Mouse (Mus musculus) v-Abl transformed pro-B cells (cell line): ENCODE results near the gene Mbl1.

ENCODE experiments used
- in situ Hi-C, 2 experiments: fragments of 400-800 bp; cut with MboI; formaldehyde crosslinking; loops; one replicate each; pipeline ENCODE4 v1.15.1; 2025; ENCODE audit not compliant: unreplicated experiment in 2 of 2

Mbl1 gene

DNA sequence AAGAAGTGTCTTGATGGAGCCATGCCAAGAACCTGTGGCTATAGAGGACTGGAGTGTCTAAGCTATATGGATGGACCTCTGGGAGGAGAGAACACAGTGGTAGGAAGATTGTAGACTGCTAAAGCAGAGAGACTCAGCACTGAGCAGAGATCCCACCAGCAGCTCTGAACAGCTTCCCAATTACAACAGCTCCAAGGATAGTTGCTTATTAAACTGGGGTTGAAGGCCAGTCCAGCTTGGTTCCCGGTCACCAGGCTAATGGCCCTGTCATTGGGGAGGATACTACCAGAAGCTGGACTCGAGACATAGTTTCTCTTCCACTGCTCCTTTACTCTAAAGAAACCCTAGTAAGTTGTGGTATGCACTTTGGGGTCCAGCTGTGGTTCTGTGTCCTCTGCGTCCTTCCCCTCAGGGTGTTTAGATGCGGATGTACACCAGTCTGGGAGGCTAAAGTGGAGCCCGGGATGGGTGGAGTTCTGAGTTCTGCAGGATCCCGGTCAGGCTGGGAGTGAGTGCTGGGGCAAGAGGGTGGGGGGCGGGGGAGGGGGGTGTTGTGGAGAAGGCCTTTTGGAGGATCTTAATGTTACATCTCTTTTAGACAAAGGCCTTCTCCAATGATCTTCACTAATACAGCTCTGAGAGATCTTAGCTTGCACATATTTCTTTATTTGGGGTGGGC lies at the start of gene Mbl1:
Gene Mbl1, plus strand, starts transcription at position 239 of the 679 bp plus-strand sequence.
- in situ Hi-C loops, result no loop called here

DNA sequence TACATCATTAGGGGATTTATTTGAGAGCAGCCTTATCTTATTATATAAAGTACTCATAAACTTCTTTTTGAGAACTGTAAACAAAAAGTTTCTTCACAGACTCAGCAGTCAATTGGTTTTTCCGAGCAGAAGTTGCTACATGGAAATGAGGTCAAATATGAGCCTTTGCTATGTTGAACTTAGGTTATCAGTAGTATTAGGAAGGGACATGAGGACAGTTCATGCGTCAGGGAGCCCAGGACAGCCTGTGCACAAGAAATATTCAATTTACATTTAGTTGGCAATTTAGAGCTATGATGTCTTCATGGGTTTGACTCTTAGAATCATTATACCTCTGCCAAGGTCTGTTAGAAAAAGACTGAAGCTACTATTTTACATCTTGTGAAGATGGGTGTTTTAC lies 49.0 kb upstream of the Mbl1 start:
- in situ Hi-C loops, result no loop called here

DNA sequence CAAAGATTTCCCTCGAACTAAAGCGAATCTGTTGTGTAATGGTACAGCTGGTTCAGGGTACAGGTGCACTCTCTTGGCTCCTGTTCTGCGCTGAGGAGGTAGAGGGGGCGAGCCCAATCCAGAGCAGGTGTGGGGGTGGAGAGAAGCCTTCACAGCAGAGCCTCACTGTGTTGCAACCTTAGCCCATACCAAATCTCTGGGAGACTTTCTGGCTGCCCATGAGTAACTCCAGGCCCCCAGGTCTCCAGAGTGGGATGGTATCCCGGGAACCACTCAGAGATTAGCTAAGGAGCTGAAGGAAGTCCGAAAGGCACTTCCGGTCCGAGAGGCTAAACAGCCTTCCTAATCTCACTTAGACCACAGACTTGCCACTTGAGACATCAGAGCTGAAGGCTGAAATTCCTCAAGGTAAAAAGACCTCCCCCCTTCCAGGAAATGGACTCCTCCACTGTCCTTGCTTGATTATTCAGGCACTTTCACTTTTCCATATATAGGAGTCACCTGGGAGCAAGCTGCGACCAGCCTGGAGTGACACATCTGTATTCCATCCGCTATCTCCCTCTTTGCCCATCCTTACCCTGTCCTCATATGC lies 46.3 kb upstream of the Mbl1 start, which contains the start of gene Mat1a:
Gene Mat1a, plus strand, starts transcription at position 183 of the 592 bp plus-strand sequence.
- in situ Hi-C loops, result no loop called here

DNA sequence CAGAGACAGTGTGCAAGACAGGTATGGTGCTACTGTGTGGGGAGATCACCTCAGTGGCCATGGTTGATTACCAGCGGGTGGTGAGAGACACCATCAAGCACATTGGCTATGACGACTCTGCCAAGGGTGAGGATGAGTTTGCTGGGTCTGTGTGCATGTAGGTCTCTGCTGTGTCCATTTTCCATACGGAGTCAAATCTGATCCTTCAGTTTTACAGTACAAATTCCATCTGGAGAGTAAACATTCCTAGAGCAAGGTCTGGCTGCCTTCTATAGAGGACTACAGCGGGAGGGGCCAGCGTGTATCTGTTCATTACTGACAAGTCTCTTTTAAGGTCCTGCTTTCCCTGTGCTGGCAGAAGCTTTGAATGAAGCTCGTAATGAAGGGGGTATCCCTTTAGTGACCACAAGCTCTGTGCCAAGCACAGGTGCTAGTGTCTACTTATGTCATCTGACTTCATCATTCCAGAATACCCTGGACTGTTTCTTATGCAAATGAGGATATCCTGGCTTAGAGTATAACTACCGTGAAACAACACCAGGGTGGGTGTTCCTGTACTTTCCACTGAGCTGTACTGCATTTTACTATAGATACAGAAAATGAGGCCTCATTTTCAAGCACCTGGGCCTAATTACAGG lies 40.1 kb upstream of the Mbl1 start:
- in situ Hi-C loops, result no loop called here

DNA sequence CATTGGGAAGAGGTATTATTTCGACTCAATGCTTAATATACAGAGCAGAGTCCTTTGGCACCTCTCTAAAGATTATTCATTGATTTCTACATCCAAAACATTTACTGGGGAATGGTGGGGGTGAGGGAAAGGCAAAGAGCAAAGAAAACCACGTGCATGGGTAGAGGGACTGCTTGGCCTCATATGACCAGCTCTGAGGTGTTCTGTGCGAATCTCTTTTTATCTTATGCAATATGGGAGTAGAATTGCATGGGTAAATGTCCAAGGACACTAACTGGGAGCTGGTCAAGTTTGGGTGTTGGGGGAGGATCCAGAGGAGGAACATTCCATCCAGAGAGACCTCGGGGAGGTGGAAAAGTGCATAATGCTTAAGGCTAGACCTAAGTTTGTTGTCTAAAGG lies 38.3 kb upstream of the Mbl1 start:
- in situ Hi-C loops, result no loop called here

DNA sequence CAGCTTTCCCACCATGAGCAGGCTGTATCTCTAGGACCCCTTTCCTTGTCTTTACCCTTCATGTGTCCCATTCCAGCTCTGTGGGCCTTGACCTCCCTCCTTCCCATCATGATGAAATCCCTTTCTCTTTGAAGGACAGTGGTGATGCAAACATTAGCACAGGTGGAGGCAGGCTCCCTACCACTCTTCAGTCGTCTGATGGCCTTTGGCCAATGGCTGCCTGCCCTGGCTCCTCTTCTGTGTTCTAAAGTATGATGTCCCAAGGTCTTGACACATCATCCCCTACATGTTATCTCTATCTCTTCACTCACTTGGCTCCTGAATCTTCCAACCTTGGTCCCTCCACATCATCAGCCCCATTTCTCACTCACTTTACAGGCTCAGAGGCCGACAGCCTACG lies 35.0 kb upstream of the Mbl1 start:
- in situ Hi-C loops, result no loop called here

DNA sequence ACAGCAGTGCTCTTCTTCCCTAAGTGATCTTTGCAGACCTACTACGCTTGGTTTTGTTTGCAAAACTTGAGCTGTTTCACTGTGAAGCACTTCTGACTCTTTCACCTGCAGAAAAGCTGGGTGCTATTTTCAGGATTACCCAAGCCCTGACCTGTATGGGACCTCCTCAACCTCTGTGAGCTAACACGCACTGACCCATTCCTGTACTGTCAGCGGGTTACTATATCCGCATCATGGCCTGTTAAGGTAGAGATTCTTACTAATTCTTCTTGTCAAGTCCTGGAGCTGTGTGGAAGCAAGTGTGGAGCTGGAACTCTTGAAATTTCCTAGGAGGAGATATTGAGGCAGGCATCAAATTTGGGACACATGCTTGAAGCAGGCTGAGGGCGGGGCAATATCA lies 26.6 kb upstream of the Mbl1 start:
- in situ Hi-C loops, result no loop called here

DNA sequence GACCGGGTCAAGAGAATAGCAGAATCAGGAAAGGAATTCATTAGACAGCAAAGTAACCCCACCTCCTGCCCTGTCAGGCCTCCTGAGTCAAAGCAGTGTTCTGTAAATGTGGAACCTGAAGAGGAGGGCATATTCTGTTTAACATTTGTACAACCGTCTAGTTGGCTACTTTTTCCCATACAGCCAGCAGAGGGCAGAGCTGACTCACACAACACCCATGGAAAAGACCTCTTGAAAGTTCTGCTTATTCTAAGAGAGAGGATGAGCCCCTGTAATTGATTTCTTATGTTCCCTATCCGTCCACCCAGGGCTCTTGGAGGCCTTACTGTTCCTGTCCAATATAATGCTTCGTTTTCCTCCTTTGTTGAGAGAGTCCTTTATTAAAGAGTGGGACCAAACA lies 23.3 kb upstream of the Mbl1 start:
- in situ Hi-C loops, result no loop called here

DNA sequence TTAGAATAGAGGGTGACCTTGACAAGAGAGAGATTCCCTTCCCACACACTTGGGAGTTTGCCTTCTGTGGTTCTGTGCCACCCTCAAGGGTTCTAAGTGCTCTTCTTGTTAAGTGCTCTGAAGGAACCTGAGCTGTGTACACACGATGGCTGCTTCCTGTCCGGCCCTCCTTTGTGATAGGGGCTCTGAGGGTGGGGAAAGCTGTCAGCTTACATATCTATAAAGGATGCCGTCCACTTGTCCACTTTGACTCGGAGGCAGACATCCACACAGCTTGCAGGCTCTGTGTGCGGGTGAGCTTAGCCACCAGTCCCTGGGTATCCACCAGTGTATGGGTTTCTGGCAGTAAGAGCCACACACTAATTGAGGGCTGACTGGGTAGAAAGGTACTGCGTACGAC lies 19.7 kb upstream of the Mbl1 start, which contains the start of gene Sftpa1:
Gene Sftpa1, plus strand, starts transcription at position 243 of the 400 bp plus-strand sequence.
- in situ Hi-C loops, result no loop called here

DNA sequence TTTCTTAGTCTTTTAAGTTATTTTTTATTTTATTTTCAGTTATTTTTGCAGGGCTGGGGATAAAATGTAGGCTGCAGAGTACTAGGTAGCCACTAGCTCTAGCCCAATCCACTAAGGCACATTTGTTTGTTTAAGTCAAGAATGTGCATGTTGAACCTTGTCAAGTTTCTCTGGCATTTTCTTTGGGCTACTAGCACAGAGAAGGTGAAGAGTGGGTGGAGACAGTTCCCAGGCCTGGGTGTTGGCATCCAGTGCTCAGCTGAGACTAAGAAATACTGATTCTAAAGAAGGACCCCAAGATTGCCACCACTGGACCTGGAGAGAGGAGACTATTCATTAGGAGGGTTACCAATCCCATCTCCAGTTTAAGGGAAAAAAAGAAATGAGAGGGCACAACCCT lies 14.3 kb upstream of the Mbl1 start:
- in situ Hi-C loops, result no loop called here

DNA sequence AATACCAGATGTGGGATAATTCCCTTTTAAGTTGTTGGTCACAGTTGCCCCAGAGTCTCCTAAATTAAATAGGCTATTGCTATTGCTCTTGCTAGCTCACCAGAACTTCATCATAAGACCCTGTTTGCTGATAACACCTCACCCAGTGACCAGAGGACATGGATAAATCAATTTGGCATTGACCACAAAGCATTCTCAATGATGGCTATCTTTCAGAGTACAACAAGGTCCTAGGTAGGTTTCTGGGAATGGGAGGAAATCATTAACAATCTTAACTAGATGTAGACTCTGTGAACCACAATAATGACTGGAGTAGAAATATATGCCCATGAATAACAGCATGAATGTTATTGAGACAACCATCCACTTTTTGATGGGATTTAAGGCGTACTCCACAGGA lies 10.6 kb upstream of the Mbl1 start:
- in situ Hi-C loops, result no loop called here

DNA sequence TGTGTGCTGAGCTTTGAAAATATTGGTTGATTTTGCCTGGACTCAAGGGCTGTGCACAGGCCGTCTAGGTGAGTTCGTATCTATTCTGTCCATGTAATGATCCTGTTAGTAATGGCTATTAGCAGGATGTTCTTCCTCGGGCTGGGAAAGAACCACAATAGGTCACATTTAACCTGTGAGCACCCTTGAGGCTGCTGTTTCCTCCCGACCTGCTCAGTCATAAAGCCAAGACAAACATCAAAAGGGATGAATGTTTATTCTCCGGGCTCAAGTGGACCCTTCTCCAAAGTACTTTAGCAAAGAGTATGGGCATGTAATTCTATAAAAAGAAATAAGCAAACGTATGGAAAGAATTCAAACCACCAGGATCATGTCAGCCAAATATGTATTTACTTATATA lies 5.2 kb upstream of the Mbl1 start:
- in situ Hi-C loops, result no loop called here

DNA sequence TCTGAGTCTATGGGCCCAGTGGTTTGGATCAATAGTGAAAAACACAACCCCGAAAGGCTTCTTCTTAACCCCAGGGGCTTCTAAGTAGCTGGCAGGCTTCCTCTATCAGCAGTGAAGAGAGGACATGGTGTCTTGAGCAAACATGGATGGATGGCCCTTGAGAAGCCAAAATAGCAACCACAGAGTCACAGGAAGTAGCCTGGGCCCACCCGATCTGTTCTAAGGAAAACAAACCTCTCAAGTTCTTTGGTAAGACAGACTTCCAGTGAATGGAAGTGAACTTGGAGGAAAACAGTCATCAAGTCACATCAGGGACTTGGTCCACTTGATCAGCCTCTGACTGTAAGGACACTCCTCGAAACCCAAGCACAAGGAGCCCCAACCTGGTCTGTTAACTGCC lies 4.3 kb upstream of the Mbl1 start:
- in situ Hi-C loops, result no loop called here

DNA sequence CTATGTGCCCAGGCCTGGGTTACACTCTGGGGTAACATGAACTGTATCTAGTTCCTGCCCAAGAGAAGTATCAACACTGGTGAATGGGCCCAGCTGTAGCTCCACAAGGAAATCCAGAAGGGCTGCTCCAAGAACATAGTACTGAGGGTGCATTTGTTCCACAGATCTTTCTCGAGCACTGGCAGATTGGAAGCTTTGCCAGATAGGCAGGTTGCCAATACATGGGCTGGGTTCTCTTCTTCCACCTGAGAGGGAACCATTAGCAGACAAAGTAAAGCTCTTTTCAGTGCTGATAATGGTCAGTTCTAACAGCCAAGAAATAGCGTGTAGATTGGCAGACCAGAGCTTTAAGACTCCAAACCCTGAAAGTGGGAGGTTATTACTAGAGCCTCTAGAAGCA lies 3.9 kb upstream of the Mbl1 start:
- in situ Hi-C loops, result no loop called here

DNA sequence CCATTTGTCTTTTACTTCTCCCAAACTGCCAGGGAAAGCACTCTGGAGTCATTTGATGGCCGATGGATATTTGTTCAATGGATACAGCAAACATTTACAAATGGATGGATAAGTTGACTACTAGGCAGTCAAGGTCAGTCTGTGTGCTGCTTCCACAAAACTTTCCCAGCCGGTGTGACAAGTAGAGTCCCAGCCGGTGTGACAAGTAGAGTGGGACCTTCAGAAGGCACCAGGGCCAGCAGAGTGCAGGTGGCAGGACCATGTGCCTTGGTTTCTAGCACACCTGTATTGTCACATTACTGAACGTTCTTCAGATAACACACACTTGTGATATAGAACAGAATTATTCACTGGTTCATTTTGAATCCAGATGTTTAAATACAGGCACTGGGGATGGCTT lies 8.8 kb downstream of the Mbl1 start:
- in situ Hi-C loops, result loop anchor here in 1 of 2 experiments (5.0 kb wide), 1 partner anchor 113 kb away; no protein-coding TSS in a partner anchor

DNA sequence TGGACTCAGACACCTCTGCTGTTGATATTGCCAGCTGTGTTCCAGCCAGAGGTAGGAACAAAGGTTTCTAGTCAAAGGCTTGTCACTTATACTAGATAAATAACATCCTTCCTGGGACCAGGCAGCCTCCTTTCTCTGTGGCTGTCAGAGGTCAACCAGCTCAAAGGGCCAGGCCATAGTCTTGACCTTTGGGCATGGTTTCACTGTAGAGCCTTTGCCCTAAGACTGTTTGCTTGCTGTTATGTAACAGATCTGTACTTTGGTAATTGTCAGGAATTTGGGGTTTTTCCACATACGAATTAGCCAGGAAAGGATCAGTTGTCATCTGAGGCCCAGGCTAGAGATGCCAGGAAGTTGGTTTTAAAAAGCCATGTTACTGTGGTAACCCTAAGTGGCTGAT lies 9.5 kb downstream of the Mbl1 start:
- in situ Hi-C loops, result loop anchor here in 1 of 2 experiments (5.0 kb wide), 1 partner anchor 113 kb away; no protein-coding TSS in a partner anchor

DNA sequence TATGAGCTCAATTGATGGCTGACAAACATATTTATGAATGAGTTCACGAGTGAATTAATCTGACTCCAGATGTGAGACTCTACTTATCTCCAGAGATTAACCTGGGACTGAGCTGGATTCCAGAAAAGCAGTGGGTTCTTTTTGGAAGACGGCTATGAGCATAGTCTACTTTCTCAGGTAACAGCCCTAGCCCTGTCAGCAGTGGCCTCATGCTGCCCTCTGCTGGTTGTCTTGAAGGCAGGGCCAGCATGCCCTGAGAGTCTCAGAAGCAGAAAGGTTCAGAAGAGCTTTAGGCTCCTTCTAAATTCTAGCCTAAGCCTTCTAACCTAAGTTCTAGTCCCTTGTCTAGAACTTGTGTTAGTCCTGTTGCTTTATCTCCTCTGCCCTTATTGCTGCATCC lies 11.4 kb downstream of the Mbl1 start:
- in situ Hi-C loops, result loop anchor here in 1 of 2 experiments (5.0 kb wide), 1 partner anchor 115 kb away; no protein-coding TSS in a partner anchor

DNA sequence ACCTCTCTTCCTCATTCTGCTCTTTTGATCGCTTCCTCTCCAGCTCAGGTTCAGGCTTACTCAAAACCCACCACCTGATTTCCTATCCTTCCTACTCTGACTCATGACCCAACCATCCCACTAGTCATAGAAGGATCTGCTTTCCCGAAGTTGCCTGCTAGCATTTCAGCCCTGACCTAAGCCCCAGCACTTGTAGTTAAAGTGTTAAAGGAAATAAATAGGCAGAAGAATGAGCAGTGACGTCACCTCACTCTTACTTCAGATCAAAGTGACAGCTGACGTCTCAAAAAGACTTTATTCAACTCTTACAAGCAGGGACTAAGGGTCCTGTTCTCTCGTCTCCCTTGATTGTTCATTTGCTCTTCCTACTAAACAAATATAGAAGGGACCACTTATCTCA lies 16.0 kb downstream of the Mbl1 start:
- in situ Hi-C loops, result no loop called here

DNA sequence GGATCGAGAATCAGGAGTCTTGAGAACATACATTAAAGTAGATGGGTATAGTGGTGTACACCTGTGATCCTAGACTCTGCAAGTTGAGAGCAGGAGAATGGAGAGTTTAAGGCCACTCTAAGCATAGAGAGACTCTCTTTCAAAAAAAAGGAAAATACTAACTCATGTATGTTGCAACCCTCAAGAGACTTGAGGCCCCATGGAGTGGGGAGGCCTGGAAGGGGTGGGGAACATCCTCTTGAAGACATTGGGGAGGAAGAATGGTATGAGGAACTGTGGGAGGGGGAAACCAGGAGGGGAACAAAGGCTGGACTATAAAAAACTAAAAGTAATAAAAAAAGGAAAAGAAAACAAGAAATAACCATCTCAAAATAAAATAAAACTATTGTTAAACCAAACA lies 17.3 kb downstream of the Mbl1 start:
- in situ Hi-C loops, result no loop called here

DNA sequence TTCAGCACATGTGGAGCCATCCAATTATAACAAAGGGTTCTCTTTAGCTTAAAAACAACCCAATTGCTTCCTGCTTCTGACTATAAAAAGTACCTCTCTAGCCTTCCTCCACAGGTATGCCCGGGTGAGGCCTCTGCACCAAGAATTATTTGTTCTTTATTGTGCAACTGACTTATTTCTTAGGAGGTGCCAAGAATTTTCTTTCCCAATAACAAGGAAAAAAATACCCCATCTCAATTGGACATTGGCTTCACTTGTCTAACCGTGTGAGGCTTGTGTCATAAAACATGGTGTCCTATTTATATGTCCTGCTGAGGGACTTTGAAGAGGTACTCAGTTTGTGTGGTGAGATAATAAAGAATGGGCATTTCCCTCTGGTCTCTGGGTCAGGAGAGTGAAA lies 19.3 kb downstream of the Mbl1 start:
- in situ Hi-C loops, result no loop called here

DNA sequence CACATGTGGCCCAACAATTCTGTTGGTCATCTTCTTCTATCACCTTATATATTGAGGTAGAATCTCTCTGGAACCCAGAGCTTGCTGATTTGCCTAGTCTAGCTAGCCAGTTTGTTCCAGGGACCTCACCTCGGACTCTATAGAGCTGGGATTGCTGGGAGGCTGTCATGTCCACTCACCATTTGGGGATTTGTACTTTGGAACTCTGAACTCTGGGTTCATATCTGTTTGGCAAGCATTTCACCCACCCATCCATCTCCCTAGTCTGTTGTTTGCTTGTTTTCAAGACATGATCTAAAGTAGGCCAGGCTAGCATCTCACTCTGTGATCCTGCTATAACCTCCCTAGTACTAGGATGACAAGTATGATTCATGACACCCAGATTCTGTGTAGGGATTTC lies 23.5 kb downstream of the Mbl1 start:
- in situ Hi-C loops, result no loop called here
